Mouse (Mus musculus) cortical plate, adult 2 months (tissue): ENCODE measurements at regions not wholly inside any gene's neighbourhood (a gene's known extent, or its start where the extent isn't known, plus 50 kb on each side); places are given as distances from the start of the nearest gene placed in this dataset.

Experiments used
- CTCF ChIP-seq: fragments of 200-500 bp; IDR thresholded peaks from 2 replicates; pipeline ENCODE4 v1.5.1; 2011; ENCODE audit warnings: mild to moderate bottlenecking, control low read depth, low read length; ENCODE audit not compliant: insufficient read depth; ENCODE audit errors: extremely low read depth
- POLR2A ChIP-seq: fragments of 200-500 bp; IDR thresholded peaks from 2 replicates; pipeline ENCODE4 v1.6.1; 2011; ENCODE audit warnings: mild to moderate bottlenecking, low read length, control low read depth; ENCODE audit not compliant: insufficient read depth; ENCODE audit errors: extremely low read depth

DNA sequence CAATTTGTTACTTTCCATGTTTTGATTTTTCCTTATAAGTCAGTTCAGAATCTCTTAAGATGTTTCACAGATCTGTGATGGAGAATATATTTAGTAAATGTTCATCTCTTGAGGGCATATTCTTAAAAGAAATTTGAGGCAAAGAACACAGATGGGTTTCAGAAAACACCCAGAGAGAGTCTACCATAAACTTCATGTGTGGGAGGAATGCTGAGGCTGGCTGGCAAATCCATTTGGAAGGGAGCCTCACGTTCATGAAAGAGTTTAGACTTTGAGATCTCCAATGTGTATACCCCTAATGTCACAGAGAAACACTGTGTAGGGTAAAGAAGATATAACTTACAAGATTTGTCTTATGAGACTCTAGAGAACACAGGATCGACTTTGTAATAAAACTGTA, 333.6 kb upstream of the Ghitm start:
- no peak for TF ChIP-seq POLR2A
- TF ChIP-seq CTCF, result no peak
